Mouse (Mus musculus): ENCODE data around the gene Sec61a2. TPM values are rescaled to one million over a fixed set of nuclear protein-coding genes. Genes with fewer than 3 reads are reported as not detected.

The Sec61a2 gene
- polyA plus RNA-seq, 1 experiment from 2014 or later: 52.9 TPM

DNA sequence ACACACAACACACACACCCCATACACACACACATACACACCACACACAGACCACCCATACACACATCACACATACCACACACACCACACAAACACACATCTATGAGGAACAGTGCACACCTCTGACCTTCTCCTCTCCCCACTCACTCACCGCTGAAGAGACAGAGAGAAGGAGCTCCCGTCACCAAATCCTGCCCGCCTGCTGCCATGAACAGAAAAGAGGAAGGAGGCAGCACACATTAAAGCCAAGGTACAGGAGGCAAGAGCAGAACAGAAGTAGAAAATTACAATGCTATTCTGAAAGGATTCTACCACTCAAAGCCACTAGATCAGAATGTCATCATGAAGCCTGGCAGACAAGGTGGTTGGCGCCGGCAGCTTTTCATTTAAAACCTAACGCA, 27.6 kb upstream of the Sec61a2 start:
- H3K27ac ChIP-seq (replicated peaks in 1 of 2; ENCODE audit: control insufficient read depth in 1 of 2, insufficient read depth in 1 of 2, low read depth in 2 of 2, low read length in 2 of 2): no peak overlapping the region
- H3K4me1 ChIP-seq (ENCODE audit: control insufficient read depth in 2 of 2, insufficient read depth in 2 of 2, low read length in 2 of 2): no peaks in the 10 kb centered on the region
- 91% methylated on average over 6 of the region's 6 CpGs for WGBS
- H3K9ac ChIP-seq (ENCODE audit: low read length): no peak overlapping the region
- no peaks in the 10 kb centered on the region for H3K9me3 ChIP-seq (ENCODE audit: control insufficient read depth, low read length)
- H3K4me3 ChIP-seq (ENCODE audit: control insufficient read depth in 1 of 2, insufficient read depth in 1 of 2, low read depth in 1 of 2, low read length in 2 of 2): no peak overlapping the region
- no peak overlapping the region for H3K4me2 ChIP-seq (ENCODE audit: low read length)
- H3K36me3 ChIP-seq (ENCODE audit: control insufficient read depth, insufficient read depth, low read length): 0 out of 2 replicates have a peak, but pooled peaks cover under 1% of the 10 kb centered on the region
- no peak for ATAC-seq (ENCODE audit: insufficient number of reproducible peaks, insufficient read depth, low FRiP score, low read depth)
- no peaks in the 10 kb centered on the region for H3K27me3 ChIP-seq (ENCODE audit: control insufficient read depth, insufficient read depth, low read length)

DNA sequence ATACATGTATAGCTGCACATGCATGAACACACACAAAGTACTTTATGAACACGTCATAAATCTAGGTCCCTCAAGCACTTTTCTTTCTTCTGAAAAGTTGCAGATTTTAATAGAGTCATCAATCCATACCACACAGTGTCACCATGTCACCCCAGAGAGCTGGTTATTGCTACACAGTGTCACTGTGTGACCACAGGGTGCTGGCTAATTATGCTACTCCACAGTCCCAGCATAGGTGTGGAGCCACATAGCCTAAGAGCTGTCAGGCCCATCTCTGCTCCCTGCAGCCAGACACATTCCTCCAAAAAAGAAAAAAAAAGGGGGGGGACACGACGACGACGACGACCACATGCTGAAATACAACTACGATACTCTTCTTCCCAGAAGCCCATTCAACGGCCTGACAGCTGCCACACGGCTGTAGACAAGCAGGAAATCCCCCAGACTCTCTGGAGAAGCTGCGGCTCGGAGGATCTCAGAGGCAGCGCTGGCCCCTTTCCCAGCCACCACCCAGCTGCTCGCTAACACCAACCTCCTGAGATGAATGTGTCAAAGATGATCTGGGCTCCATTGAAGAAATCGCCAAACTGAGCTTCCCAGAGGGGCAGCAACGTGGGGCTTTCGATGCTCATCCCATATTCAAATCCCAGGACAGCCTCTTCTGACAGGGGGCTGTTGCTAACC, 16.2 kb upstream of the Sec61a2 start:
- H3K4me2 ChIP-seq (ENCODE audit: low read length): no peak overlapping the region
- H3K27ac ChIP-seq (replicated peaks in 1 of 2; ENCODE audit: control insufficient read depth in 1 of 2, insufficient read depth in 1 of 2, low read depth in 2 of 2, low read length in 2 of 2): no peak overlapping the region
- no peak overlapping the region for H3K9ac ChIP-seq (ENCODE audit: low read length)
- peaks cover 5% of the 10 kb centered on the region; the same call in 1 of the 2 replicates for H3K36me3 ChIP-seq (ENCODE audit: control insufficient read depth, insufficient read depth, low read length)
- no peaks in the 10 kb centered on the region for H3K27me3 ChIP-seq (ENCODE audit: control insufficient read depth, insufficient read depth, low read length)
- 56% methylated on average over 16 of the region's 16 CpGs for WGBS
- H3K4me1 ChIP-seq (ENCODE audit: control insufficient read depth in 2 of 2, insufficient read depth in 2 of 2, low read length in 2 of 2): no peaks in the 10 kb centered on the region
- no peak for ATAC-seq (ENCODE audit: insufficient number of reproducible peaks, insufficient read depth, low FRiP score, low read depth)
- H3K4me3 ChIP-seq (ENCODE audit: control insufficient read depth in 1 of 2, insufficient read depth in 1 of 2, low read depth in 1 of 2, low read length in 2 of 2): no peak overlapping the region
- H3K9me3 ChIP-seq (ENCODE audit: control insufficient read depth, low read length): no peaks in the 10 kb centered on the region

DNA sequence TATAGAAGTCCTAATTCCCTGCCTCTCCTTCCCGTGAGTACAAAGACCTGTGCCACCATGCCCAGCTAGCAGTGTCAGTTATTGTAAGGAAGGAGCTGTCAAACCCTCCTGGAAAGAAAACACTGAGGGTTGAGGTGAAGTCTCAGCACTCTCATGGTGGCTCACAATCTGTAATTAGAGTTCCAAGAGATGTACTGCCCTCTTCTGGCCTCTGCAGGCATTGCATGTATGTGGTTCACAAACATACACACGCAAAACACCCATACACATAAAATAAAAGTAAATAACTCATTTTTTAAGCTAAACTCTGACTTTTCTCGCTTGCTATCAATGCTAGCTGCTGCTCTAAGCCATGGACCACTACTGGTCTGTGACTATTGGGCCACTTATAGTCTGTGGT, 11.4 kb upstream of the Sec61a2 start:
- ATAC-seq (ENCODE audit: insufficient number of reproducible peaks, insufficient read depth, low FRiP score, low read depth): no peak
- no peaks in the 10 kb centered on the region for H3K4me1 ChIP-seq (ENCODE audit: control insufficient read depth in 2 of 2, insufficient read depth in 2 of 2, low read length in 2 of 2)
- H3K4me3 ChIP-seq (ENCODE audit: control insufficient read depth in 1 of 2, insufficient read depth in 1 of 2, low read depth in 1 of 2, low read length in 2 of 2): no peak overlapping the region
- H3K36me3 ChIP-seq (ENCODE audit: control insufficient read depth, insufficient read depth, low read length): no peaks in the 10 kb centered on the region
- no peak overlapping the region for H3K27ac ChIP-seq (replicated peaks in 1 of 2; ENCODE audit: control insufficient read depth in 1 of 2, insufficient read depth in 1 of 2, low read depth in 2 of 2, low read length in 2 of 2)
- H3K27me3 ChIP-seq (ENCODE audit: control insufficient read depth, insufficient read depth, low read length): no peaks in the 10 kb centered on the region
- H3K4me2 ChIP-seq (ENCODE audit: low read length): no peak overlapping the region
- 52% methylated on average over 3 of the region's 3 CpGs for WGBS
- no peak overlapping the region for H3K9ac ChIP-seq (ENCODE audit: low read length)
- H3K9me3 ChIP-seq (ENCODE audit: control insufficient read depth, low read length): no peaks in the 10 kb centered on the region

DNA sequence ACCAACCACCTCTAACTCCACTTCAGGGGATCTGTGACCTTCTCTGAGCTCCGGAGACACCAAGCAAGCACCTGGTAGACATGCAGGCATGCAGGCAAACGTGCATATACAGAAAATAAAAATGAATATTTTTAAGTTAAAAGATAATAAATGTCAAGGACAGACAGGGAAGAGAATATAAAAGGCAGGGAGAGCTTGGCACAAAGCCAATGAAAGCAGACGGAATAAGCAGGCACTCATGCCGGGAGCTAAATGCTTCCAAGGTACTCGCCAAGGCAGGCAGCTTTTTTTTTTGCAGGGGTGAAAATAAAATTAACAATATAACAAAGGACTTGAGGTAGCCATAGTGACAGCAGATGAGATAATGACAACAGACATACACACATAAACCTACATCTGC, 10.9 kb upstream of the Sec61a2 start:
- Histone ChIP-seq H3K27me3 (ENCODE audit: control insufficient read depth, insufficient read depth, low read length) (no peaks in the 10 kb centered on the region), H3K4me1 (ENCODE audit: control insufficient read depth in 2 of 2, insufficient read depth in 2 of 2, low read length in 2 of 2) (no peaks in the 10 kb centered on the region), H3K9me3 (ENCODE audit: control insufficient read depth, low read length) (no peaks in the 10 kb centered on the region), H3K4me2 (ENCODE audit: low read length) (no peak overlapping the region), H3K27ac (replicated peaks in 1 of 2; ENCODE audit: control insufficient read depth in 1 of 2, insufficient read depth in 1 of 2, low read depth in 2 of 2, low read length in 2 of 2) (no peak overlapping the region), H3K4me3 (ENCODE audit: control insufficient read depth in 1 of 2, insufficient read depth in 1 of 2, low read depth in 1 of 2, low read length in 2 of 2) (no peak overlapping the region), H3K36me3 (ENCODE audit: control insufficient read depth, insufficient read depth, low read length) (no peaks in the 10 kb centered on the region), H3K9ac (ENCODE audit: low read length) (no peak overlapping the region)
- WGBS: 23% methylated on average over 5 of the region's 5 CpGs
- no peak for ATAC-seq (ENCODE audit: insufficient number of reproducible peaks, insufficient read depth, low FRiP score, low read depth)

DNA sequence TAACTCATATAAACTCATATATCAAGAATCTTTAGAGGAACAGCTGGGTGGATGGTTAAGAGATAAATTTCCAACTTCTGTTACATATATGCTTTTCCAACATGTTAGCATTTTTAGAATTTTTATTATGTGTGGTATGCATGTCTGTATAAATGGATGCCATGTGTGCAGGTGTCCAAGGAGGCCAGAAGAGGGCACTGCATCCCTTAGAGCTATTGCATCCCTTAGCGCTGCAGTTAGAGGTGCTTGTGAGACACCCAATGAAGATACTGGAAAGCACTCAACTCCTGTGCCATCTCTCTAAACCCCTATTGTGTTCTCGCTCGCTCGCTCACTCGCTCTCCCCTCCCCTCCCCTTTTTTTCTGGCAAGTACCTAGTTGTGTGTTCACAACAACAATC, 4.9 kb upstream of the Sec61a2 start:
- H3K4me1 ChIP-seq (ENCODE audit: control insufficient read depth in 2 of 2, insufficient read depth in 2 of 2, low read length in 2 of 2): no peaks in the 10 kb centered on the region
- no peaks in the 10 kb centered on the region for H3K36me3 ChIP-seq (ENCODE audit: control insufficient read depth, insufficient read depth, low read length)
- H3K9ac ChIP-seq (ENCODE audit: low read length): no peak overlapping the region
- no peaks in the 10 kb centered on the region for H3K27me3 ChIP-seq (ENCODE audit: control insufficient read depth, insufficient read depth, low read length)
- no peaks in the 10 kb centered on the region for H3K9me3 ChIP-seq (ENCODE audit: control insufficient read depth, low read length)
- no peak overlapping the region for H3K27ac ChIP-seq (replicated peaks in 1 of 2; ENCODE audit: control insufficient read depth in 1 of 2, insufficient read depth in 1 of 2, low read depth in 2 of 2, low read length in 2 of 2)
- H3K4me2 ChIP-seq (ENCODE audit: low read length): no peak overlapping the region
- no peak overlapping the region for H3K4me3 ChIP-seq (ENCODE audit: control insufficient read depth in 1 of 2, insufficient read depth in 1 of 2, low read depth in 1 of 2, low read length in 2 of 2)
- 62% methylated on average over 5 of the region's 5 CpGs for WGBS
- ATAC-seq (ENCODE audit: insufficient number of reproducible peaks, insufficient read depth, low FRiP score, low read depth): no peak

DNA sequence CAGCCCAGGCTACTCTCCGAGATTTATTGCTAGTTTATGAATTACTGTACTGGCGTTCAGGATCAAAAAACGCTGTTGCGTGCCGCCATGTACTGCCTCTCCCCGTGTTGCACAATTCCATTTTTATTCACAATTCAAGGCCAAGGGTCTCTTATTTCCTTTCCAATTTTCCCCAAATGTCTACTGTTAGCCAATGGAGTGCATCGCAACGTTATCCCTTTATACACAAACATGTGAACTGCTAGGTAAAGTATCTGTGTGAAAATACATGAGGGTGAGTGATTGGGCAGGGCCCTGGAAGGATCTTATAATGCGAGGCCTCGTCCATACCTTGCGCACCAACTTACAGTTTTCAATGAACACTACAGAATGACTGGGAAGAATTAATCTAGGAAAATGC, 936 bp downstream of the Sec61a2 start:
- Histone ChIP-seq H3K4me3 (ENCODE audit: control insufficient read depth in 1 of 2, insufficient read depth in 1 of 2, low read depth in 1 of 2, low read length in 2 of 2) (peak overlapping the region; percentile 21 to 86; a peak in 3 of 4 replicates), H3K36me3 (ENCODE audit: control insufficient read depth, insufficient read depth, low read length) (peaks cover 30% of the 10 kb centered on the region), H3K27ac (replicated peaks in 1 of 2; ENCODE audit: control insufficient read depth in 1 of 2, insufficient read depth in 1 of 2, low read depth in 2 of 2, low read length in 2 of 2) (peak overlapping the region in 1 of 2 experiments; percentile 88; a peak in 1 of 4 replicates), H3K27me3 (ENCODE audit: control insufficient read depth, insufficient read depth, low read length) (no peaks in the 10 kb centered on the region), H3K4me1 (ENCODE audit: control insufficient read depth in 2 of 2, insufficient read depth in 2 of 2, low read length in 2 of 2) (peaks cover 2 to 8% of the 10 kb centered on the region in 2 experiments; a peak in 3 of 4 replicates), H3K9ac (ENCODE audit: low read length) (peak overlapping the region; percentile 95), H3K4me2 (ENCODE audit: low read length) (peak overlapping the region; percentile 75), H3K9me3 (ENCODE audit: control insufficient read depth, low read length) (no peaks in the 10 kb centered on the region)
- WGBS: 49% methylated on average over 11 of the region's 11 CpGs
- ATAC-seq (ENCODE audit: insufficient number of reproducible peaks, insufficient read depth, low FRiP score, low read depth): no peak

DNA sequence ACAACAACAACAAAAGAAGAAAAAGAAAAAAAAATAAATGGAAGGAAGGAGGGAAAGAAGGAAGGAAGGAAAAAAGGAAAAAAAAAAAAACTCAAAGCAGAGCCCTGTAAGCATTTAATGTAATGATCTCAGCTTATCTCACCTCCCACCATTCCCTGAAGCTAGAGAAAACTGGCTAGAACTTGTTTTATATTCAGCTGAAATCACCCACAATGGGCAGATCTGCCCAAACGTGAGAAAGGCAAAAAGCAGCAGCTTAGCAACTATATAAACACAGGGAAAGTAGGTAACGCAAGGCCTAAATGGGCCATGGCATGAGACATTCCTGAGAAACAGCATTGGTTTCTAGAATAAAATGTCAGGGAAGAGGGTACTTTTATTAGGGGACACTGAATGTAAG, 5.8 kb downstream of the Sec61a2 start:
- ATAC-seq (ENCODE audit: insufficient number of reproducible peaks, insufficient read depth, low FRiP score, low read depth): no peak
- WGBS: 77% methylated on average over 2 of the region's 2 CpGs
- no peak overlapping the region for H3K4me3 ChIP-seq (ENCODE audit: control insufficient read depth in 1 of 2, insufficient read depth in 1 of 2, low read depth in 1 of 2, low read length in 2 of 2)
- no peaks in the 10 kb centered on the region for H3K27me3 ChIP-seq (ENCODE audit: control insufficient read depth, insufficient read depth, low read length)
- H3K4me2 ChIP-seq (ENCODE audit: low read length): no peak overlapping the region
- no peaks in the 10 kb centered on the region for H3K9me3 ChIP-seq (ENCODE audit: control insufficient read depth, low read length)
- peaks cover 2 to 7% of the 10 kb centered on the region in 2 experiments; a peak in 3 of 4 replicates for H3K4me1 ChIP-seq (ENCODE audit: control insufficient read depth in 2 of 2, insufficient read depth in 2 of 2, low read length in 2 of 2)
- H3K9ac ChIP-seq (ENCODE audit: low read length): no peak overlapping the region
- peaks cover 70% of the 10 kb centered on the region for H3K36me3 ChIP-seq (ENCODE audit: control insufficient read depth, insufficient read depth, low read length)
- H3K27ac ChIP-seq (replicated peaks in 1 of 2; ENCODE audit: control insufficient read depth in 1 of 2, insufficient read depth in 1 of 2, low read depth in 2 of 2, low read length in 2 of 2): no peak overlapping the region

DNA sequence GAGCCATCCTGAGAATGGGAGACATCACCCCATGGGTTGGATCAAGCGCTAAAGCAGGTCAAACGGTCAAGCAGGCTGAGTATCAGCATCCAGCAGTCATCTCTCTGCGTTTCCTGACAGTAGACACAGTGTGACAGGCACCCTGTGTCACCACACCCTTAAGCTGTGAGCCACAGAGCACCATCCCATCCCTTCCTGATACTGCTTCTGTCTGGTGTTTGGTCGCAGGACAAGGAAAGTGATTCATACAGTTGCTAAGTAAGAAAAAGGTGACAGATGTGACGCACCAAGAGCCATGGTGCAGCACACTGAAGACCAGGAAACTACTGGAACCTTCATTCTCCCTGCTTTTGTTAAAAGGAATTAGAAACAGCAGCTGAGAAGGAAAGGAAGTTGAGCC, 6.4 kb downstream of the Sec61a2 start:
- 64% methylated on average over 5 of the region's 5 CpGs for WGBS
- ATAC-seq (ENCODE audit: insufficient number of reproducible peaks, insufficient read depth, low FRiP score, low read depth): no peak
- H3K36me3 ChIP-seq (ENCODE audit: control insufficient read depth, insufficient read depth, low read length): peaks cover 73% of the 10 kb centered on the region

More for the DNA sequence above, 6.4 kb downstream of the Sec61a2 start:
- no peak overlapping the region for H3K4me3 ChIP-seq (ENCODE audit: control insufficient read depth in 1 of 2, insufficient read depth in 1 of 2, low read depth in 1 of 2, low read length in 2 of 2)
- peaks cover 0 to 4% of the 10 kb centered on the region in 2 experiments; a peak in 1 of 4 replicates for H3K4me1 ChIP-seq (ENCODE audit: control insufficient read depth in 2 of 2, insufficient read depth in 2 of 2, low read length in 2 of 2)
- no peak overlapping the region for H3K9ac ChIP-seq (ENCODE audit: low read length)
- H3K9me3 ChIP-seq (ENCODE audit: control insufficient read depth, low read length): no peaks in the 10 kb centered on the region
- no peak overlapping the region for H3K4me2 ChIP-seq (ENCODE audit: low read length)
- H3K27me3 ChIP-seq (ENCODE audit: control insufficient read depth, insufficient read depth, low read length): no peaks in the 10 kb centered on the region
- no peak overlapping the region for H3K27ac ChIP-seq (replicated peaks in 1 of 2; ENCODE audit: control insufficient read depth in 1 of 2, insufficient read depth in 1 of 2, low read depth in 2 of 2, low read length in 2 of 2)

All from heart, embryonic 14.5 days (tissue).